ENCODE assay signal across 9 mouse cellular contexts in genomic region chrX:159973730-159974129, GRCm38 (mm10). TPM values are rescaled to one million over a fixed set of nuclear protein-coding genes. Genes with fewer than 3 reads are reported as not detected.
DNase-seq lines count a peak whose midpoint lies in the region; ATAC-seq lines count a peak whose summit lies in the region.
"Had no signal": no experiment of that assay in that cellular context is flagged by ENCODE, and none has a peak within 500 bp of the region (broad histone marks: within the 10 kb centered on the region; RNA-seq: fewer than 3 reads in every experiment).

No protein-coding gene starts in this region.

- no peaks in the 10 kb centered on the region for H3K9me3 ChIP-seq in lung, embryonic 16.5 days (ENCODE audit: control insufficient read depth, low read length)
- H3K9me3 ChIP-seq: midbrain, embryonic 12.5 days had no signal

- H3K27me3 ChIP-seq in lung, embryonic 16.5 days (ENCODE audit: control insufficient read depth, insufficient read depth, low read depth, low read length): no peaks in the 10 kb centered on the region; the same call in 1 of the 2 replicates

- H3K4me3 ChIP-seq in lung, embryonic 16.5 days (ENCODE audit: low read length): no peak overlapping the region
- H3K4me3 ChIP-seq: midbrain, embryonic 12.5 days had no signal

- WGBS in lung, embryonic 16.5 days: 20% methylated on average over 5 of the region's 5 CpGs

- DNase-seq in heart, postnatal 4 days: peak; percentile 14
- DNase-seq in heart, adult 11 months: no peak
- peak; percentile 55 for DNase-seq in 3T3-L1 (ENCODE audit: low read depth, low spot score)
- DNase-seq in MN1 (ENCODE audit: low spot score): peak; percentile 49
- peak; percentile 50 for DNase-seq in embryo, embryonic 11.5 days (ENCODE audit: low read depth, low spot score)
- no peak for DNase-seq in thymus, adult 18-20 months

- ATAC-seq in lung, embryonic 16.5 days (ENCODE audit: low read depth): peak; percentile 66
- no peak for ATAC-seq in activated CD4-positive, CD25-positive, alpha-beta regulatory T cell, adult 4 months

- no peaks in the 10 kb centered on the region for H3K4me1 ChIP-seq in lung, embryonic 16.5 days (replicated peaks; ENCODE audit: control insufficient read depth, insufficient read depth, low read length)
- H3K4me1 ChIP-seq: midbrain, embryonic 12.5 days had no signal

- H3K27ac ChIP-seq in lung, embryonic 16.5 days (ENCODE audit: low read length): no peak overlapping the region
- H3K27ac ChIP-seq: midbrain, embryonic 12.5 days had no signal

- H3K4me2 ChIP-seq in lung, embryonic 16.5 days (ENCODE audit: low read depth, low read length): no peak overlapping the region
- H3K4me2 ChIP-seq: midbrain, embryonic 12.5 days had no signal

- H3K9ac ChIP-seq in lung, embryonic 16.5 days (ENCODE audit: low read length): no peak overlapping the region
- H3K9ac ChIP-seq: midbrain, embryonic 12.5 days had no signal

- H3K36me3 ChIP-seq in lung, embryonic 16.5 days (ENCODE audit: control insufficient read depth, insufficient read depth, low read length): no peaks in the 10 kb centered on the region
- H3K36me3 ChIP-seq: midbrain, embryonic 12.5 days had no signal

RNA-seq across cellular contexts. Expression of gene Map3k15, which starts 14.5 kb away (rescaled TPM):
- total RNA-seq in heart, postnatal 4 days (2021): under 1 TPM; 0.56 to 0.69 TPM
- polyA plus RNA-seq in lung, embryonic 16.5 days (2015; fragmentation: Nextera tagmentation; extraction: Ambion mirVana): 0.30 and 0.62 TPM in 2 replicates
- 1 to 10 TPM in 1 of 2 experiments, under 1 TPM in 1; 0.71 to 1.0 TPM for polyA plus RNA-seq in activated CD4-positive, CD25-positive, alpha-beta regulatory T cell, adult 4 months (2017; shearing (Covaris generic))

Comparison
In these comparisons a context has a peak if more than half of its experiments do, and no peak if none do; other contexts are left out.
1. DNase-seq: peak in heart, postnatal 4 days (single experiment), 3T3-L1 (single experiment), MN1 (single experiment) and embryo, embryonic 11.5 days (single experiment); none in heart, adult 11 months (single experiment) and thymus, adult 18-20 months (0 of 2).